Mouse (Mus musculus) ES-E14 (cell line): ENCODE data around the gene Chchd4. TPM values are rescaled to one million over a fixed set of nuclear protein-coding genes. Genes with fewer than 3 reads are reported as not detected.

Experiments used
- DNase-seq: peaks from one replicate; pipeline ENCODE4 v3.0.0-alpha.2; 2013; ENCODE audit warnings: low read depth, low spot score
- H3K27ac ChIP-seq: 2 replicates; pipeline ENCODE4 v1.5.1; 2012; ENCODE audit warnings: low read depth, mild to moderate bottlenecking, low read length, moderate library complexity, mixed read lengths; ENCODE audit not compliant: poor library complexity, insufficient read depth, severe bottlenecking
- H3K36me3 ChIP-seq: 2 replicates; pipeline ENCODE4 v1.6.1; 2012; ENCODE audit warnings: mild to moderate bottlenecking, low read length, moderate library complexity, mixed read lengths; ENCODE audit not compliant: control insufficient read depth, poor library complexity, insufficient read depth, severe bottlenecking
- H3K4me1 ChIP-seq, 2 experiments: fragments of 150-350 bp in 1 of 2; sonication (generic) in 1 of 2; 2 replicates each; pipeline ENCODE4 v1.6.1; 2012; ENCODE audit warnings: low read length in 2 of 2, mild to moderate bottlenecking in 1 of 2, mixed read lengths in 1 of 2; ENCODE audit not compliant: control insufficient read depth in 2 of 2, insufficient read depth in 2 of 2, poor library complexity in 1 of 2
- H3K4me3 ChIP-seq, 2 experiments: fragments of 150-350 bp in 1 of 2; sonication (generic) in 1 of 2; 2 replicates each; pipeline ENCODE4 v1.5.1; 2012; ENCODE audit warnings: low read length in 2 of 2, low read depth in 1 of 2, mild to moderate bottlenecking in 1 of 2, mixed read lengths in 1 of 2; ENCODE audit not compliant: insufficient read depth in 1 of 2, poor library complexity in 1 of 2, severe bottlenecking in 1 of 2
- H3K9ac ChIP-seq: 2 replicates; pipeline ENCODE4 v1.6.1; 2012; ENCODE audit warnings: low read depth, mild to moderate bottlenecking, low read length, mixed read lengths; ENCODE audit not compliant: poor library complexity, insufficient read depth, severe bottlenecking
- H3K9me3 ChIP-seq: fragments of 150-350 bp; sonication (generic); 2 replicates; pipeline ENCODE4 v1.6.1; 2012; ENCODE audit warnings: low read depth, mild to moderate bottlenecking, low read length; ENCODE audit not compliant: control insufficient read depth, insufficient read depth
- CHD2 ChIP-seq: IDR thresholded peaks from 2 replicates; pipeline ENCODE4 v1.6.1; 2014; ENCODE audit warnings: mild to moderate bottlenecking, low read depth, low read length, inconsistent platforms
- HCFC1 ChIP-seq: IDR thresholded peaks from 2 replicates; pipeline ENCODE4 v1.6.1; 2012; ENCODE audit warnings: low read length, inconsistent platforms, borderline replicate concordance; ENCODE audit not compliant: insufficient read depth
- MAFK ChIP-seq: IDR thresholded peaks from 2 replicates; pipeline ENCODE4 v1.6.1; 2014; ENCODE audit warnings: mild to moderate bottlenecking, low read depth, low read length, inconsistent platforms; ENCODE audit not compliant: insufficient read depth
- ZC3H11A ChIP-seq: IDR thresholded peaks from 2 replicates; pipeline ENCODE4 v1.6.1; 2012; ENCODE audit warnings: low read depth, mild to moderate bottlenecking, inconsistent platforms, low read length, borderline replicate concordance
- ZNF384 ChIP-seq: IDR thresholded peaks from 2 replicates; pipeline ENCODE4 v1.6.1; 2012; ENCODE audit warnings: low read depth, low read length, inconsistent platforms
- in situ Hi-C, 2 experiments: fragments of 600-800 bp; cut with MboI; formaldehyde crosslinking; loops; one replicate each; pipeline ENCODE4 v1.15.1; 2025; ENCODE audit warnings: low sequenced_read_pairs in 2 of 2, inconsistent platforms in 1 of 2; ENCODE audit not compliant: unreplicated experiment in 2 of 2
- total RNA-seq: library from RNA; depleted of rRNA; stranded (reverse); fragments of 300-350 nt; gene quantifications from 2 replicates; pipeline ENCODE4 v1.2.3, GENCODE M21; 2012

The Chchd4 gene
- total RNA-seq, 1 experiment: 30.2 TPM

DNA sequence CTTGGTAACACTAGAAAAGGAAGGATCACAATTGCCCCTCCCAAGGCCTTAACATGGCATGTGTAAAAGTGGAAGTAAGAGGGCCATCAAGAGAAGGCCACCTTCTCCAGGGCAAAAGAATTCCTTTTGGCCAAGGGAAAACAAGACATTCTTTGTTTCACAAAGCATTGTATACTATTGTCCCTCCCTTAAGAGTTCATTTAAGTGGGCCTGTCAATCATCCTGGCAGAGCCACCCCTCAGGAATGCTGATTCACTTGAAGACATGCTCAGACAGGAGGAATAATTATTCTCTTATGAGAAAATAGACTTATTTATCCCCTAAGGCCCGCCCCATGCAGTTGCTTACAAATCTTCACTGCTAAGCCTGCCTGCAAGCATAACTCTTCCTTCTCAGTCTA, 21.3 kb downstream of the Chchd4 start:
- H3K27ac ChIP-seq: no peak overlapping the region

DNA sequence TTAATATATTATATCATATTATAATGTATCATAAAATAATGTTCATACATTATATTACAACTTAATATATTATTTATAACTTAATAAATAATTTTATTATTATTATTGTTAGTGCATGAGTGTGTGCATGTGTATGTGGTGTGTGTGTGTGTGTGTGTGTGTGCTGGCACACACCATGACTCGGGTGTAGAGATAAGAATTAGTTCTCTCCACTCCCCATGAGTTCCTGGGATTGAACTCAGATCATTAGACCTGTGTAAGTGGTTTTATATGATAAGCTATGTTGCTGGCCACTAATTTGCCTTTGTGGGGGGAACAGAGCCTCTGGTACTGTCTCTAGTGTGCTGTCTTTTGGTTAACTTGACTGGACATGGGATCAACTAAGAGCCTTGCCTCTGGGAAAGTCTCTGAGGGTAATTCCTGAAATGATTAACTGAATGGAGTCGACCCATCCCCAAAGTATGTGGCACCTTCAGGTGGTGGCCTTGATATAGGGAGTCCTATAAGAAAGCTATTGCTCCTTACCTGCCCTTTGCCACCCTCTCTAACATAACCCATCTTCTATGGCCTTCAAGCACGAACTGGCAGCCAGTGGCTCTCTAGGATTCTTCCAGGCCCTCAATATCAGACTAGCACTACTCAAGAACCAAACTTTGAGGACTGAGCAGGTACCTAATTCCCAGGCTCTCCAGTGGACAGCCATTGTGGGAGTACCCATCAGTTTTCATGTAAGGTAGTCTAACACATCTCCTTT, 23.7 kb downstream of the Chchd4 start:
- no peak for TF ChIP-seq HCFC1
- in situ Hi-C loops: no loop called here

More for the DNA sequence above, 21.3 kb downstream of the Chchd4 start:
- Histone ChIP-seq H3K36me3 (no peaks in the 10 kb centered on the region), H3K9me3 (no peaks in the 10 kb centered on the region), H3K4me3 (no peak overlapping the region), H3K4me1 (0 out of 4 replicates have a peak, but pooled peaks cover 0 to 2% of the 10 kb centered on the region in 2 experiments), H3K9ac (no peak overlapping the region)
- DNase-seq: no peak
- no peak for TF ChIP-seq CHD2
- no peak for TF ChIP-seq HCFC1
- TF ChIP-seq ZNF384: no peak
- no peak for TF ChIP-seq ZC3H11A
- 0 out of 2 replicates have a peak, but pooled peaks have one; percentile 7 for TF ChIP-seq MAFK
- in situ Hi-C loops: no loop called here

DNA sequence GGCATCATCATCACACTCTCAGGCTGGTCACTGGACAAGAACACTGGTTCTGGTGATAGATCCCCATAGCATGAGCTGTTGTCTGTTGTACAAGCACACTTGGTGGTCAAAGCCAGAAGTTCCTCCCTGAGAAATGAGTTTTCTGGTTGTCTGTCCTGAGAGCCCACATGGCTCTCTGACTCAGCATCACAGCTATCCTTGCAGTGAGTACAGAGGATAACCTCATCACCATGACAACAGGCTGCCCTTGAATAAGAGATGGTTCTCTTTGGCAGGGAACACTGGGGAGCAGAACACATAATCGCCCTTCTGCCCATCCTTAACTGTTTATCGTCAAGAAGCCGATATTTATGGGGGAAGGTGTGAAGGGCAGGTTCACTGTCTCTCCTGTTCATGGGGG, 28.0 kb downstream of the Chchd4 start:
- TF ChIP-seq ZC3H11A (no peak), HCFC1 (no peak), ZNF384 (no peak)
- Histone ChIP-seq H3K27ac (no peak overlapping the region), H3K9ac (no peak overlapping the region), H3K4me3 (no peak overlapping the region), H3K9me3 (no peaks in the 10 kb centered on the region), H3K4me1 (peaks cover 0 to 3% of the 10 kb centered on the region in 2 experiments; a peak in 1 of 4 replicates), H3K36me3 (no peaks in the 10 kb centered on the region)
- in situ Hi-C loops: no loop called here
- no peak for DNase-seq

More for the DNA sequence above, 23.7 kb downstream of the Chchd4 start:
- Histone ChIP-seq H3K36me3 (no peaks in the 10 kb centered on the region), H3K4me1 (0 out of 4 replicates have a peak, but pooled peaks cover 0 to 2% of the 10 kb centered on the region in 2 experiments), H3K27ac (no peak overlapping the region), H3K9ac (no peak overlapping the region), H3K4me3 (no peak overlapping the region), H3K9me3 (no peaks in the 10 kb centered on the region)
- no peak for DNase-seq

DNA sequence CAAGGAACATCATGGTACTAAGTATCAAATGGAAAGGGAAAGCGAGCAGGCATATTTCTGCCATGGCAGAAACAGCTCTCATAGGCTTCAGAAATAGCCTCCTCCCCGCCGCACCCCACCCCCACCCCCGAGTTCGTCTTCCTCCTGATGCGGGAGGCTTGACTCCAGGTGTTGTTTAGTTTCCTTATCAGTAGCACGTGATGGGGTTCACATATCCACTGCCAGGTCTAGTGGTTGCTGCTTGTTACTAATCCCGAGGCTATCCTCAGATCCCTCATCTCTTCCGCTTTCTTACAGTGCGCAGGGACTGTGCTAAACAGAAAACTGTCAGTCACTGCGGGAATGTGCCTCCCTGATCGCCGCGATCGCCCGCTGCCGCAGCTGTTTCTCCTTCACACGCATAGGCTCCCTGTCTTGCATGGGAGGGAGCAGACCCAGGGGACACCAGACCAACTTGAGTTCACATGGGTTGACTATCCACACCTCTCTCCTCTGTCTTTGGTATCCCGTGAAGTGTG, 32.1 kb downstream of the Chchd4 start:
- Histone ChIP-seq H3K4me1 (peaks cover 2 to 3% of the 10 kb centered on the region in 2 experiments; a peak in 2 of 4 replicates), H3K36me3 (no peaks in the 10 kb centered on the region), H3K9ac (peak overlapping the region; percentile 94), H3K4me3 (peak overlapping the region; percentile 92 to 97), H3K27ac (no peak overlapping the region), H3K9me3 (no peaks in the 10 kb centered on the region)
- no peak for TF ChIP-seq ZC3H11A
- in situ Hi-C loops: no loop called here
- DNase-seq: no peak

DNA sequence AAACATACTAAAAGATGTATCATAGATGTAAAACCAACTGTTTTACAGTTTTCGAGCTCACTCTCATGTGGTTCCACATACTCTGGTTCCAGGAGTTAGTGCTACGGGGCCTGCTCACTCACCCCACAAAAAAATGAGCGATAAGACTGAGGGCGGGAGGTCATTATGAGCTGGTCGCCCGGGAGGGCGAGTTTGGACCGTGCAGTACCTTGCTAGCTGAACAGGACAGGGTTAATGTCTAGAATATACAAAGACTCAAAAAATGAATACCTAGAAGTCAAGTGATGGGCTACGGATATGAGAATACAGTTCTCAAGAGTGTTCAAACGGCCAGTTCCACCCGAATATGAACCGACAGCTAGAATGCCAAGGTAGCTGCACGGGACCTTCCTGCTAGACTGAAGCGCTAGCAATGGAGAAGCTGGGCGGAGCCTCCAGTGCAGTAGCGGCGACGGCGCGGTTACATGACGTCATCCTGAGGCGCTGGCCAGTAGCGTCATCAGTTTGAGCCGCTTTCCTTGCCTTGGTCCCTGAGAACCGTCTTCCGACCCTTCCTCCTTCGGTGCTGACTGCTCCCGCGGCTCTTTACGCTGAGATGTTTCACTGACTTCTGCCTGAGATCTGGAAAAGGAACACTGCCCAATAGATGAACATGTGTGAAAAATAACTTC, 32.7 kb downstream of the Chchd4 start:
- in situ Hi-C loops: no loop called here
- no peaks in the 10 kb centered on the region for H3K36me3 ChIP-seq
- peaks cover 2 to 3% of the 10 kb centered on the region in 2 experiments; a peak in 2 of 4 replicates for H3K4me1 ChIP-seq
- peak; percentile 94 for DNase-seq
- TF ChIP-seq MAFK (no peak), CHD2 (0 out of 2 replicates have a peak, but pooled peaks have one; percentile 39), ZC3H11A (peak; percentile 51; the same call in 1 of the 2 replicates), HCFC1 (peak; percentile 88)
- peak overlapping the region; percentile 94 for H3K9ac ChIP-seq
- no peak overlapping the region for H3K27ac ChIP-seq
- peak overlapping the region; percentile 92 to 97 for H3K4me3 ChIP-seq
- no peaks in the 10 kb centered on the region for H3K9me3 ChIP-seq
